Mouse (Mus musculus) megakaryocyte, embryonic 14.5 days (primary cell): ENCODE measurements around the gene Ttc7b.

Experiments
- FLI1 ChIP-seq: IDR thresholded peaks from 2 replicates; pipeline ENCODE4 v1.6.1; 2012; ENCODE audit warnings: low read length, inconsistent platforms, mixed read lengths
- GATA1 ChIP-seq: IDR thresholded peaks from 3 replicates; pipeline ENCODE4 v1.6.1; 2012; ENCODE audit warnings: mixed read lengths, low read length, inconsistent platforms, borderline replicate concordance

GRCm38 (mm10) chr12:100315119-100315885, 205.3 kb downstream of the Ttc7b start:
- no peak for TF ChIP-seq GATA1
- no peak for TF ChIP-seq FLI1
